In the genomic region with DNA sequence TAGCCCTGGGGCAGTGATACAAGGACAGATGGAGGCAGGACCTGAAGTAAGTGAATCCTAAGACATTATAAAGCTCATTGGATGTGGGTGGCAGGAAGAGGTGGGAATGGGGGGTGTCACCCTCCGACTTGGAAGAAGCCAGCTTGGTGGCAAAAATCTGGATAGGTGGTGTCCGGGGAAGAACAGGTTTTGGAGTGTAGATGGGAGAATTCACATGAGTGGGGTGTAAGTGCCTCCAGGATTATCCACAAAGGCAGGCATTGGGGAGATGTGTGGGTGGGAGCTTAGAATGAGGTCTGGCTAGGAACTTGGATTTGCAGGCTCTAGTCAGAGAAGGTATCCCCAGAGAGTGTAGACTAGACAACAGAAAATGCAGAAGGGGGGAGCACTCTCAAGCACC, we compare ENCODE assay signal across 19 mouse cellular contexts. TPM values are rescaled to one million over a fixed set of nuclear protein-coding genes. Genes with fewer than 3 reads are reported as not detected.
A peak's percentile ranks its signal among the peaks of the same experiment; 100 is the strongest.
DNase-seq lines count a peak whose midpoint lies in the region; ATAC-seq and TF ChIP-seq lines count a peak whose summit lies in the region.
"Had no signal": no experiment of that assay in that cellular context is flagged by ENCODE, and none has a peak within 500 bp of the region (broad histone marks: within the 10 kb centered on the region; RNA-seq: fewer than 3 reads in every experiment).

No protein-coding gene starts in this region.

- no peak for TF ChIP-seq CTCF in thymus, adult 2 months (IDR thresholded peaks at IDR 0.05; ENCODE audit: borderline replicate concordance, control insufficient read depth, extremely low read depth, insufficient read depth, low read length, poor library complexity)

- no peaks in the 10 kb centered on the region for H3K36me3 ChIP-seq in thymus, adult 2 months (ENCODE audit: control insufficient read depth, insufficient read depth, low read length)
- H3K36me3 ChIP-seq: embryonic facial prominence, embryonic 10.5 days; heart, embryonic 12.5 days; hindbrain, embryonic 10.5 days had no signal

- no peak for ATAC-seq in megakaryocyte-erythroid progenitor cell, adult 5-6 weeks (replicated peaks; ENCODE audit: low FRiP score, low TSS enrichment, poor library complexity, severe bottlenecking)
- ATAC-seq: forebrain, embryonic 13.5 days; forebrain, postnatal 0 days had no signal

- H3K4me3 ChIP-seq in thymus, adult 2 months (ENCODE audit: control insufficient read depth, insufficient read depth, low read length): no peak overlapping the region
- H3K4me3 ChIP-seq: embryonic facial prominence, embryonic 10.5 days; forebrain, embryonic 13.5 days; heart, embryonic 12.5 days; hindbrain, embryonic 10.5 days had no signal

- no peaks in the 10 kb centered on the region for H3K27me3 ChIP-seq in thymus, adult 2 months (ENCODE audit: control insufficient read depth, insufficient read depth, low read length)
- H3K27me3 ChIP-seq: forebrain, embryonic 13.5 days had no signal

- H3K27ac ChIP-seq in thymus, adult 2 months (ENCODE audit: control insufficient read depth, insufficient read depth, low read length): no peak overlapping the region
- H3K27ac ChIP-seq: embryonic facial prominence, embryonic 10.5 days; forebrain, embryonic 13.5 days; hindbrain, embryonic 10.5 days; hindbrain, embryonic 14.5 days had no signal

- intact Hi-C loops in left cerebral cortex, postnatal 36 days (cut with DNase I): no loop called here

- no peak for TF ChIP-seq POLR2A in thymus, adult 2 months (IDR thresholded peaks at IDR 0.05; ENCODE audit: control insufficient read depth, extremely low read depth, insufficient read depth, low read length, poor library complexity)

- peaks cover 10% of the 10 kb centered on the region for H3K4me1 ChIP-seq in thymus, adult 2 months (replicated peaks; ENCODE audit: control insufficient read depth, insufficient read depth, low read length)
- H3K4me1 ChIP-seq: embryonic facial prominence, embryonic 10.5 days; forebrain, embryonic 13.5 days; heart, embryonic 12.5 days; hindbrain, embryonic 10.5 days had no signal

- peak; percentile 49 to 68 for DNase-seq in frontal cortex, adult 2 months (ENCODE audit: extremely low spot score in 1 of 2, low spot score in 1 of 2)
- DNase-seq in frontal cortex, postnatal 10 days (ENCODE audit: low spot score in 2 of 2): no peak
- DNase-seq in right cerebral cortex, adult 2 months (ENCODE audit: low spot score in 2 of 2): peak; percentile 41 to 42
- DNase-seq in right cerebral cortex, postnatal 4 days: no peak
- DNase-seq in left cerebral cortex, postnatal 36 days (ENCODE audit: low spot score in 2 of 2): peak; percentile 39 to 50
- DNase-seq in thymus, adult 2 months: no peak
- DNase-seq: adrenal gland, postnatal 14 days; cerebellum, adult 18-20 months; cerebellum, adult 9-11 months; cerebellum, postnatal 36 days; forebrain, postnatal 0 days; gastrocnemius, postnatal 14 days had no signal

- WGBS in thymus, adult 2 months: 95% methylated on average over 2 of the region's 2 CpGs

RNA-seq across cellular contexts. Expression of a gene that starts 14.8 kb away (rescaled TPM):
- polyA plus RNA-seq in frontal cortex, adult 2 months (2012; rRNA removed): 13.1 and 19.8 TPM in 2 replicates
- 10 to 100 TPM; 19.8 to 20.5 TPM for total RNA-seq in left cerebral cortex, postnatal 36 days (2021)
- 86.4 and 96.9 TPM in 2 replicates for total RNA-seq in megakaryocyte-erythroid progenitor cell, adult 5-6 weeks (2014; fragmentation: Nextera tagmentation)
- 48.1 and 59.8 TPM in 2 replicates for total RNA-seq in megakaryocyte-erythroid progenitor cell, adult 5-6 weeks (2017)
- 278 and 301 TPM in 2 replicates for polyA plus RNA-seq in thymus, adult 2 months (2012; rRNA removed)

RNA-seq across cellular contexts. Expression of a gene that starts 31.6 kb away (rescaled TPM):
- polyA plus RNA-seq in frontal cortex, adult 2 months (2012; rRNA removed): 177 and 210 TPM in 2 replicates
- total RNA-seq in left cerebral cortex, postnatal 36 days (2021): 100 to 1,000 TPM; 359 to 394 TPM
- not detected in 2 replicates for total RNA-seq in megakaryocyte-erythroid progenitor cell, adult 5-6 weeks (2014; fragmentation: Nextera tagmentation)
- not detected in 2 replicates for total RNA-seq in megakaryocyte-erythroid progenitor cell, adult 5-6 weeks (2017)
- polyA plus RNA-seq in thymus, adult 2 months (2012; rRNA removed): 0.32 and 0.33 TPM in 2 replicates
- total RNA-seq: MEL had no signal

Comparison
In these comparisons a context has a peak if more than half of its experiments do, and no peak if none do; other contexts are left out.
1. DNase-seq: peak in frontal cortex, adult 2 months (2 of 2), right cerebral cortex, adult 2 months (2 of 2) and left cerebral cortex, postnatal 36 days (2 of 2); none in frontal cortex, postnatal 10 days (0 of 2), right cerebral cortex, postnatal 4 days (single experiment) and thymus, adult 2 months (single experiment).
2. RNA of a gene that starts 31.6 kb away (total RNA-seq): 359 to 394 TPM in left cerebral cortex, postnatal 36 days; not detected in megakaryocyte-erythroid progenitor cell, adult 5-6 weeks; every median in the first group is over 100 times any median in the second.